Mouse (Mus musculus) right cerebral cortex, postnatal 25 days (tissue): Measurements from ENCODE around the gene Gm17175.
"Not testable (repeated sequence)": the region's sequence is repeated elsewhere in the genome, so short reads cannot be mapped to it uniquely, and the experiment has no call there.

Source experiments
- DNase-seq: peaks from one replicate; pipeline ENCODE4 v3.0.0; 2022

The Gm17175 gene

GRCm38 (mm10) chr14:51573963-51574362 lies at the start of gene Gm17175:
TSS of gene Gm17175 (minus strand) at chr14:51574063.
- DNase-seq, result not testable (repeated sequence)

- no peak for DNase-seq
These were observed 37.3 kb upstream of the Gm17175 start, which contains the start of gene Gm17078 for GRCm38 (mm10) chr14:51611210-51611609. TSS of gene Gm17078 (minus strand) at chr14:51611310.

- DNase-seq, result not testable (repeated sequence)
These were observed 18.2 kb upstream of the Gm17175 start, which contains the start of gene Gm17174 for GRCm38 (mm10) chr14:51592039-51592438. TSS of gene Gm17174 (minus strand) at chr14:51592139.

DNA sequence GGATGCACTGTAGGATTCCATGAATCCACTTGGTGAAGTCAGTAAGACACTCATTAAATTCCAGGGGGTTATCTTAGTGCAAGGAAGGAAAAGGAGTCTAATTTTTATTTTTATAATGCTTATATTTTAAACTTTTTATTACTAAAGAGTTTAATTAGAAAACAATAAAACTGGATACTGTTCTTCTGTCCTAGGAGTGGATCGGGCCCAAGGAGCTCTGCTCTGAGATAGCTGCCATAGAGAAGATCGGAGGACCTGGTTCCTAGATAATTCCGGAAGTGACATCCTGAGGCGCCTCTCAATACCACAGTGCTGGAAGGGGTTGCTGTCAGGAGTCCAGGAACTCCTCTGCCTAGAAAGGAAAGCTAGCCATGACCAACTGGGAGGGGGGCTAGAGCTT lies 21.4 kb downstream of the Gm17175 start, which contains the start of gene Gm5622:
Gene Gm5622 (plus strand): TSS at position 301 of the 400 bp plus-strand sequence.
- no peak for DNase-seq
